Mouse (Mus musculus) gastrocnemius, postnatal 10 days (tissue): Measurements from ENCODE around the gene Sept9. TPM values are rescaled to one million over a fixed set of nuclear protein-coding genes. Genes with fewer than 3 reads are reported as not detected.

Source experiments
- DNase-seq: peaks from one replicate; pipeline ENCODE4 v3.0.0; 2021; ENCODE audit warnings: mixed read lengths
- total RNA-seq, 2 experiments: library from RNA; stranded (reverse); gene quantifications; 2 replicates each; pipeline ENCODE4 v1.2.3; 2021

The Sept9 gene
- total RNA-seq, 2 experiments from 2014 or later = 40.1 to 51.9 TPM

GRCm38 (mm10) chr11:117221182-117221581, 21.7 kb downstream of the Sept9 start:
- DNase-seq = no peak

- DNase-seq = no peak
Observed at GRCm38 (mm10) chr11:117222899-117223298, 23.4 kb downstream of the Sept9 start.

- no peak for DNase-seq
Observed at GRCm38 (mm10) chr11:117224804-117225203, 25.3 kb downstream of the Sept9 start.

- DNase-seq = no peak
Observed at GRCm38 (mm10) chr11:117225531-117226213, 26.2 kb downstream of the Sept9 start.

- no peak for DNase-seq
Observed at GRCm38 (mm10) chr11:117226214-117226535, 26.7 kb downstream of the Sept9 start.

GRCm38 (mm10) chr11:117228139-117228538, 28.7 kb downstream of the Sept9 start:
- DNase-seq = no peak

GRCm38 (mm10) chr11:117231551-117231950, 32.1 kb downstream of the Sept9 start:
- DNase-seq = peak; percentile 44

- DNase-seq = peak; percentile 76
Observed at GRCm38 (mm10) chr11:117232032-117232431, 32.6 kb downstream of the Sept9 start.

GRCm38 (mm10) chr11:117232886-117233458, 33.5 kb downstream of the Sept9 start:
- DNase-seq = no peak

- DNase-seq = no peak
Observed at GRCm38 (mm10) chr11:117233818-117234217, 34.4 kb downstream of the Sept9 start.

GRCm38 (mm10) chr11:117235086-117235897, 35.8 kb downstream of the Sept9 start:
- peak; percentile 53 for DNase-seq

- DNase-seq = no peak
Observed at GRCm38 (mm10) chr11:117235898-117236459, 36.5 kb downstream of the Sept9 start.

GRCm38 (mm10) chr11:117238169-117238568, 38.7 kb downstream of the Sept9 start:
- DNase-seq = peak; percentile 97

- DNase-seq = no peak
Observed at GRCm38 (mm10) chr11:117239617-117240016, 40.2 kb downstream of the Sept9 start.

- no peak for DNase-seq
Observed at GRCm38 (mm10) chr11:117240322-117240721, 40.9 kb downstream of the Sept9 start.

- DNase-seq = no peak
Observed at GRCm38 (mm10) chr11:117240861-117241738, 41.6 kb downstream of the Sept9 start.

- no peak for DNase-seq
Observed at GRCm38 (mm10) chr11:117242339-117243084, 43.1 kb downstream of the Sept9 start.

GRCm38 (mm10) chr11:117243536-117244290, 44.3 kb downstream of the Sept9 start:
- no peak for DNase-seq

GRCm38 (mm10) chr11:117245041-117245725, 45.7 kb downstream of the Sept9 start:
- DNase-seq = no peak

GRCm38 (mm10) chr11:117245846-117246245, 46.4 kb downstream of the Sept9 start:
- no peak for DNase-seq
